Mouse (Mus musculus): ENCODE measurements around the gene Kcnmb3.

DNA sequence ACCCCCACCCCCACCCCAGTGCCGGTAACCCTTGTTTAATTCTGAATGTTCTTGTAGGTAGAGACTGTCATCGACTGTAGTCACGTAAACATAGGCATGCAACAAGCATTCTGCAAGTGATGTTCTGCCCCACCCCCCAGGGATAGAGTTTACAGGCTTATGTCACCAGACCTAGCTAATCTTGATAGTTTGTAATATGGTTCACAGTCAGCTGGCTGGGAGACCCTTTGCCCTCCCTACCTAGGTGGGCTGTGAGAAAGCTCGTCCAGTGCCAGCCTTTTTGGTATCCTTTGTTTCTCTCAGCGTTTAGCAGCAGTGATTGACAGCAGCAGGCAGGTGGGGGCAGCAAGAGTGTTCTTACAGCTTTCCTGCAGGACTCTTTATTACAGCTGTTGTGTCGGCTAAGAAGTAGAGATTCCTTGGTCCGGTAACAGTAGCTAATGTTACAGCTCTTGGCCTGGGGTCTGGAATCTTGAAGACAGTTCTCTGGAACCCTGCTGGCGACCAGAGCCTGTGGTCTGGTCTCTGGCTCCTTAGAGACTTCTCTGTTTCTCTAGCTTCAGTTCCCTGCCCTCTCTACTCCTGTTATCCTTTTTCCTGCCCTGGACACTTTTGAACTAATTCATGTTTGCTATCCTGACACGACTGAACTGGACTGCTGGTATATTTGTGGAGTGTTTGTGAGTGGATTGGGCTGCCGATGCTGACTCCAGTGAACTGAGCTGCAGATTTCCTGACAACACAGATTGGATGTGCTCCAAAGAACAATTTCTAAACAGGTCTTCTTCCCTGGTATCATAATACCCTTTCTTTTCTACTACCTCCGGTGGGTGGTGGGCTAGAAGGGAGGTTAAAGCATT is 14.6 kb upstream of the Kcnmb3 start:
- no peak for TF ChIP-seq POLR2A (IDR thresholded peaks at IDR 0.05; ENCODE audit: borderline replicate concordance, extremely low read depth, low read depth, low read length)
- TF ChIP-seq CTCF (IDR thresholded peaks at IDR 0.05; ENCODE audit: insufficient read depth, low read length), result no peak

Measured in lung, adult 2 months (tissue).